Mouse (Mus musculus) heart, embryonic 16.5 days (tissue): ENCODE measurements at regions not wholly inside any gene's neighbourhood (a gene's known extent, or its start where the extent isn't known, plus 50 kb on each side); places are given as distances from the start of the nearest gene placed in this dataset.

Experiments used
- ATAC-seq: fragments of 200-750 bp; cut with Nextera tagmentation; replicated peaks from 2 replicates; pipeline ENCODE4 v1.8.0; 2017; ENCODE audit warnings: moderate number of reproducible peaks; ENCODE audit not compliant: insufficient read depth, low FRiP score; ENCODE audit errors: extremely low read depth
- H3K27ac ChIP-seq: fragments of 300-500 bp; sonication (generic); 2 replicates; pipeline ENCODE4 v1.5.1; 2014; ENCODE audit warnings: mild to moderate bottlenecking, low read length, control low read depth, moderate library complexity
- H3K27me3 ChIP-seq: fragments of 300-500 bp; sonication (generic); 2 replicates; pipeline ENCODE4 v1.6.1; 2014; ENCODE audit warnings: low read length, mixed read lengths; ENCODE audit not compliant: control insufficient read depth, insufficient read depth
- H3K36me3 ChIP-seq: fragments of 300-500 bp; sonication (generic); 2 replicates; pipeline ENCODE4 v1.6.1; 2014; ENCODE audit not compliant: control insufficient read depth, insufficient read depth
- H3K4me1 ChIP-seq: fragments of 300-500 bp; sonication (generic); 2 replicates; pipeline ENCODE4 v1.6.1; 2014; ENCODE audit warnings: low read length, mixed read lengths; ENCODE audit not compliant: control insufficient read depth, insufficient read depth
- H3K4me2 ChIP-seq: fragments of 300-500 bp; sonication (generic); 2 replicates; pipeline ENCODE4 v1.6.1; 2014; ENCODE audit warnings: low read depth, mild to moderate bottlenecking, control low read depth, low read length
- H3K4me3 ChIP-seq: fragments of 300-500 bp; sonication (generic); 2 replicates; pipeline ENCODE4 v1.5.1; 2014; ENCODE audit warnings: mild to moderate bottlenecking, control low read depth, low read length
- H3K9ac ChIP-seq: fragments of 300-500 bp; sonication (generic); 2 replicates; pipeline ENCODE4 v1.6.1; 2014; ENCODE audit warnings: low read length, control low read depth
- H3K9me3 ChIP-seq: fragments of 300-500 bp; sonication (generic); replicated peaks from 2 replicates; pipeline ENCODE4 v1.6.1; 2016; ENCODE audit warnings: low read length; ENCODE audit not compliant: control insufficient read depth
- WGBS: fragments of 180-500 bp; shearing (Covaris S2); extraction: QIAGEN DNeasy Blood & Tissue Kit; methylation state at CpG from one replicate; pipeline ENCODE4 v1.1.7; 2014; 5-methylcytosine and 5-hydroxymethylcytosine counted together

- Histone ChIP-seq H3K27ac (no peak overlapping the region), H3K4me3 (no peak overlapping the region), H3K27me3 (no peaks in the 10 kb centered on the region), H3K4me2 (no peak overlapping the region), H3K4me1 (no peaks in the 10 kb centered on the region), H3K9ac (no peak overlapping the region), H3K36me3 (no peaks in the 10 kb centered on the region), H3K9me3 (no peaks in the 10 kb centered on the region)
- WGBS, result 86% methylated on average over 13 of the region's 13 CpGs
- no peak for ATAC-seq
Measured at GRCm38 (mm10) chr17:66223711-66224110, 100.4 kb downstream of the Ddx11 start.

GRCm38 (mm10) chr17:66224241-66224640 lies 100.9 kb downstream of the Ddx11 start:
- no peaks in the 10 kb centered on the region for H3K27me3 ChIP-seq
- no peak overlapping the region for H3K27ac ChIP-seq
- H3K4me1 ChIP-seq, result no peaks in the 10 kb centered on the region
- H3K9ac ChIP-seq, result no peak overlapping the region
- H3K4me2 ChIP-seq, result no peak overlapping the region
- H3K9me3 ChIP-seq, result no peaks in the 10 kb centered on the region
- H3K36me3 ChIP-seq, result no peaks in the 10 kb centered on the region
- 42% methylated on average over 7 of the region's 7 CpGs for WGBS
- H3K4me3 ChIP-seq, result no peak overlapping the region
- no peak for ATAC-seq

- Histone ChIP-seq H3K4me1 (peaks cover 5% of the 10 kb centered on the region; the same call in 1 of the 2 replicates), H3K4me3 (no peak overlapping the region), H3K36me3 (no peaks in the 10 kb centered on the region), H3K27ac (no peak overlapping the region), H3K4me2 (no peak overlapping the region), H3K9ac (no peak overlapping the region), H3K9me3 (no peaks in the 10 kb centered on the region), H3K27me3 (peaks cover 6% of the 10 kb centered on the region; the same call in 1 of the 2 replicates)
- no peak for ATAC-seq
- 80% methylated on average over 8 of the region's 8 CpGs for WGBS
Measured at GRCm38 (mm10) chr17:66232391-66232790, 109.1 kb downstream of the Ddx11 start.

GRCm38 (mm10) chr17:66232891-66233421 lies 109.6 kb downstream of the Ddx11 start:
- H3K27ac ChIP-seq, result no peak overlapping the region
- no peaks in the 10 kb centered on the region for H3K9me3 ChIP-seq
- peak overlapping the region; percentile 63 for H3K4me2 ChIP-seq
- WGBS, result 47% methylated on average over 18 of the region's 18 CpGs
- peak overlapping the region; percentile 33 for H3K4me3 ChIP-seq
- no peak for ATAC-seq
- H3K27me3 ChIP-seq, result peaks cover 6% of the 10 kb centered on the region; the same call in 1 of the 2 replicates
- no peaks in the 10 kb centered on the region for H3K36me3 ChIP-seq
- no peak overlapping the region for H3K9ac ChIP-seq
- H3K4me1 ChIP-seq, result peaks cover 5% of the 10 kb centered on the region; the same call in 1 of the 2 replicates

- Histone ChIP-seq H3K27ac (no peak overlapping the region), H3K27me3 (peaks cover 6% of the 10 kb centered on the region; the same call in 1 of the 2 replicates), H3K4me1 (peaks cover 5% of the 10 kb centered on the region; the same call in 1 of the 2 replicates), H3K36me3 (no peaks in the 10 kb centered on the region), H3K4me2 (peak overlapping the region; percentile 63), H3K4me3 (peak overlapping the region; percentile 33), H3K9ac (no peak overlapping the region), H3K9me3 (no peaks in the 10 kb centered on the region)
- 24% methylated on average over 12 of the region's 12 CpGs for WGBS
- ATAC-seq, result peak; percentile 55
Measured at GRCm38 (mm10) chr17:66233451-66233951, 110.2 kb downstream of the Ddx11 start.

GRCm38 (mm10) chr17:66234432-66234831 lies 111.1 kb downstream of the Ddx11 start:
- H3K4me2 ChIP-seq, result no peak overlapping the region
- H3K4me1 ChIP-seq, result peaks cover 5% of the 10 kb centered on the region; the same call in 1 of the 2 replicates
- peaks cover 6% of the 10 kb centered on the region; the same call in 1 of the 2 replicates for H3K27me3 ChIP-seq
- H3K9me3 ChIP-seq, result no peaks in the 10 kb centered on the region
- no peaks in the 10 kb centered on the region for H3K36me3 ChIP-seq
- H3K27ac ChIP-seq, result no peak overlapping the region
- H3K9ac ChIP-seq, result no peak overlapping the region
- H3K4me3 ChIP-seq, result no peak overlapping the region
- WGBS, result 75% methylated on average over 19 of the region's 19 CpGs
- no peak for ATAC-seq

- H3K4me2 ChIP-seq, result peak overlapping the region; percentile 29; the same call in 1 of the 2 replicates
- peak; percentile 42; the same call in 1 of the 2 replicates for ATAC-seq
- WGBS, result 6% methylated on average over 19 of the region's 19 CpGs
Measured at GRCm38 (mm10) chr17:66235096-66235805, 111.9 kb downstream of the Ddx11 start.

GRCm38 (mm10) chr17:66235806-66236335 lies 112.6 kb downstream of the Ddx11 start:
- H3K9me3 ChIP-seq, result no peaks in the 10 kb centered on the region
- H3K4me2 ChIP-seq, result no peak overlapping the region
- ATAC-seq, result no peak
- no peak overlapping the region for H3K4me3 ChIP-seq
- H3K27ac ChIP-seq, result no peak overlapping the region
- H3K9ac ChIP-seq, result no peak overlapping the region
- H3K4me1 ChIP-seq, result peaks cover 5% of the 10 kb centered on the region; the same call in 1 of the 2 replicates
- H3K36me3 ChIP-seq, result no peaks in the 10 kb centered on the region
- 86% methylated on average over 15 of the region's 15 CpGs for WGBS
- H3K27me3 ChIP-seq, result peaks cover 6% of the 10 kb centered on the region; the same call in 1 of the 2 replicates

More at GRCm38 (mm10) chr17:66235096-66235805, 111.9 kb downstream of the Ddx11 start:
- H3K36me3 ChIP-seq, result no peaks in the 10 kb centered on the region
- no peak overlapping the region for H3K9ac ChIP-seq
- peaks cover 5% of the 10 kb centered on the region; the same call in 1 of the 2 replicates for H3K4me1 ChIP-seq
- no peaks in the 10 kb centered on the region for H3K9me3 ChIP-seq
- H3K27me3 ChIP-seq, result peaks cover 6% of the 10 kb centered on the region; the same call in 1 of the 2 replicates
- H3K27ac ChIP-seq, result no peak overlapping the region
- H3K4me3 ChIP-seq, result no peak overlapping the region
